Mouse (Mus musculus) kidney, adult 2 months (tissue): ENCODE measurements around the gene Cinp. TPM values are rescaled to one million over a fixed set of nuclear protein-coding genes. Genes with fewer than 3 reads are reported as not detected.
"Not testable (repeated sequence)": the region's sequence is repeated elsewhere in the genome, so short reads cannot be mapped to it uniquely, and the experiment has no call there.

Experiments
- DNase-seq: peaks from one replicate; pipeline ENCODE4 v3.0.0; 2021
- H3K27ac ChIP-seq: fragments of 200-500 bp; 2 replicates; pipeline ENCODE4 v1.5.1; 2012; ENCODE audit warnings: low read depth, low read length, control low read depth, inconsistent platforms; ENCODE audit not compliant: insufficient read depth
- H3K27me3 ChIP-seq: fragments of 200-500 bp; replicated peaks from 2 replicates; pipeline ENCODE4 v1.6.1; 2012; ENCODE audit warnings: mild to moderate bottlenecking, moderate library complexity, low read length, inconsistent platforms; ENCODE audit not compliant: control insufficient read depth, insufficient read depth
- H3K36me3 ChIP-seq: fragments of 200-500 bp; 2 replicates; pipeline ENCODE4 v1.6.1; 2012; ENCODE audit warnings: mild to moderate bottlenecking, moderate library complexity, low read length, inconsistent platforms; ENCODE audit not compliant: control insufficient read depth, insufficient read depth
- H3K4me1 ChIP-seq: fragments of 200-500 bp; 2 replicates; pipeline ENCODE4 v1.6.1; 2011; ENCODE audit warnings: low read length; ENCODE audit not compliant: control insufficient read depth, insufficient read depth
- H3K4me3 ChIP-seq: fragments of 200-500 bp; 2 replicates; pipeline ENCODE4 v1.5.1; 2011; ENCODE audit warnings: mild to moderate bottlenecking, low read depth, low read length, control low read depth; ENCODE audit not compliant: insufficient read depth
- CTCF ChIP-seq: fragments of 200-500 bp; conservative IDR thresholded peaks from 2 replicates; pipeline ENCODE4 v1.5.1; 2011; ENCODE audit warnings: low read depth, mild to moderate bottlenecking, control low read depth, low read length, moderate library complexity, mixed read lengths; ENCODE audit not compliant: insufficient read depth, insufficient read length
- POLR2A ChIP-seq: fragments of 200-500 bp; IDR thresholded peaks from one replicate; pipeline ENCODE4 v1.6.1; 2011; ENCODE audit warnings: low read depth, low read length, control low read depth
- WGBS: fragments of 180-500 bp; shearing (Covaris S2); methylation state at CpG from one replicate; pipeline ENCODE4 v1.1.7; 2018; 5-methylcytosine and 5-hydroxymethylcytosine counted together
- polyA plus RNA-seq: library from polyadenylated mRNA; depleted of rRNA; stranded (reverse); fragments of >200 nt; gene quantifications from 2 replicates; pipeline ENCODE4 v1.2.3, GENCODE M21; 2012

Gene Cinp
- polyA plus RNA-seq, 1 experiment, result 27.1 TPM

- no peaks in the 10 kb centered on the region for H3K27me3 ChIP-seq
- no peak overlapping the region for H3K4me3 ChIP-seq
- H3K4me1 ChIP-seq, result no peaks in the 10 kb centered on the region
- DNase-seq, result no peak
- H3K27ac ChIP-seq, result no peak overlapping the region
- no peak for TF ChIP-seq CTCF
- TF ChIP-seq POLR2A, result no peak
- no peaks in the 10 kb centered on the region for H3K36me3 ChIP-seq
These were observed 28.7 kb downstream of the Cinp start for GRCm38 (mm10) chr12:110860293-110860692.

DNA sequence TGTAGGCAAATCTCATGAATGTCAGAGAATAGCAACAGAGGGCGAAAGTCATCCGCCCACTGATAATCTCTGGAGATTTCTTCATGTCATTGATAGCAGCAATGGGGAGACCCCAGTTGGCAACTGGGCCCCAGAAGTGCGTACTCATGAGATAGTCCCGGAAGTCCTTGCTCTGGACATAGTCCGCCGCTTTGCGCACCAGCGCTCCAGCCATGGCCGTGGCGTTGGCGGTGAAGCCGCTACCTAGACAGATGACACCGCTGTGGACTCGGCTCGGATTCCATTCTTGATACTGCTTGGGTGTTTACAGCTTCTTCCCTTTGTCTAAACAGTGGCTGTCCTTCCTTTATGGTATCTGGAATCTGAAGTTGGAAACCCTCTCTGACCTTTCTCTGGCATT is 30.3 kb downstream of the Cinp start:
- DNase-seq, result peak; percentile 25
- not testable (repeated sequence) for H3K4me3 ChIP-seq, H3K4me1 ChIP-seq, H3K27me3 ChIP-seq, H3K36me3 ChIP-seq, H3K27ac ChIP-seq
- WGBS, result 96% methylated on average over 15 of the region's 15 CpGs

- DNase-seq, result no peak
These were observed 31.7 kb downstream of the Cinp start for GRCm38 (mm10) chr12:110857196-110857595.

GRCm38 (mm10) chr12:110854786-110855737 is 33.9 kb downstream of the Cinp start:
- Histone ChIP-seq H3K4me1 (peaks cover 8% of the 10 kb centered on the region; the same call in 1 of the 2 replicates), H3K36me3 (no peaks in the 10 kb centered on the region), H3K27me3 (no peaks in the 10 kb centered on the region), H3K4me3 (no peak overlapping the region), H3K27ac (no peak overlapping the region)
- 82% methylated on average over 32 of the region's 32 CpGs for WGBS
- no peak for DNase-seq
- TF ChIP-seq CTCF (no peak), POLR2A (no peak)

More at GRCm38 (mm10) chr12:110857196-110857595, 31.7 kb downstream of the Cinp start:
- WGBS, result 76% methylated on average over 7 of the region's 7 CpGs
- TF ChIP-seq CTCF (no peak), POLR2A (no peak)
- Histone ChIP-seq H3K4me3 (no peak overlapping the region), H3K27ac (no peak overlapping the region), H3K4me1 (no peaks in the 10 kb centered on the region), H3K36me3 (no peaks in the 10 kb centered on the region), H3K27me3 (no peaks in the 10 kb centered on the region)

GRCm38 (mm10) chr12:110851923-110852322 is 37.0 kb downstream of the Cinp start:
- 83% methylated on average over 1 of the region's 1 CpGs for WGBS
- peaks cover 8% of the 10 kb centered on the region; the same call in 1 of the 2 replicates for H3K4me1 ChIP-seq
- H3K36me3 ChIP-seq, result no peaks in the 10 kb centered on the region
- DNase-seq, result no peak
- H3K27ac ChIP-seq, result no peak overlapping the region
- TF ChIP-seq CTCF (no peak), POLR2A (no peak)
- no peak overlapping the region for H3K4me3 ChIP-seq
- H3K27me3 ChIP-seq, result no peaks in the 10 kb centered on the region

- no peaks in the 10 kb centered on the region for H3K27me3 ChIP-seq
- no peak overlapping the region; the same call in 1 of the 2 replicates for H3K4me3 ChIP-seq
- DNase-seq, result no peak
- no peaks in the 10 kb centered on the region for H3K36me3 ChIP-seq
- no peak overlapping the region for H3K27ac ChIP-seq
- H3K4me1 ChIP-seq, result peaks cover 8% of the 10 kb centered on the region; the same call in 1 of the 2 replicates
- TF ChIP-seq CTCF, result no peak
- no peak for TF ChIP-seq POLR2A
- 79% methylated on average over 12 of the region's 12 CpGs for WGBS
These were observed 37.5 kb downstream of the Cinp start for GRCm38 (mm10) chr12:110851414-110851813.

GRCm38 (mm10) chr12:110850929-110851256 is 38.1 kb downstream of the Cinp start:
- TF ChIP-seq CTCF (no peak), POLR2A (no peak)
- no peaks in the 10 kb centered on the region for H3K27me3 ChIP-seq
- 5% methylated on average over 9 of the region's 9 CpGs for WGBS
- H3K36me3 ChIP-seq, result no peaks in the 10 kb centered on the region
- peaks cover 8% of the 10 kb centered on the region; the same call in 1 of the 2 replicates for H3K4me1 ChIP-seq
- peak overlapping the region; percentile 87 for H3K4me3 ChIP-seq
- no peak for DNase-seq
- H3K27ac ChIP-seq, result peak overlapping the region; percentile 80; the same call in 1 of the 2 replicates
